Mouse (Mus musculus): Measurements from ENCODE around the gene Trhde.

GRCm38 (mm10) chr10:114799481-114799880, 2.6 kb downstream of the Trhde start:
- TF ChIP-seq MAFK (IDR thresholded peaks at IDR 0.05; ENCODE audit: borderline replicate concordance, low read depth, low read length), result no peak
- no peak for TF ChIP-seq CTCF (IDR thresholded peaks at IDR 0.05 in 2 of 3, conservative IDR thresholded peaks at IDR 0.05 in 1 of 3; ENCODE audit: control insufficient read depth in 1 of 3, insufficient read depth in 1 of 3, low read depth in 2 of 3, low read length in 3 of 3, poor library complexity in 1 of 3, severe bottlenecking in 1 of 3)
- no peak for TF ChIP-seq MAX (IDR thresholded peaks at IDR 0.05; ENCODE audit: low read length)
- TF ChIP-seq E2F4 (IDR thresholded peaks at IDR 0.05; ENCODE audit: borderline replicate concordance, low read depth, low read length), result no peak
- no peak for TF ChIP-seq SMC3 (IDR thresholded peaks at IDR 0.05; ENCODE audit: low read depth, low read length)
- TF ChIP-seq RCOR1 (IDR thresholded peaks at IDR 0.05; ENCODE audit: low read depth, low read length), result no peak
- no peak for TF ChIP-seq MYC (IDR thresholded peaks at IDR 0.05; ENCODE audit: low read depth, low read length)
- TF ChIP-seq USF2 (IDR thresholded peaks at IDR 0.05; ENCODE audit: borderline replicate concordance in 1 of 2, insufficient read depth in 1 of 2, low read depth in 1 of 2, low read length in 2 of 2), result no peak
- TF ChIP-seq ETS1 (IDR thresholded peaks at IDR 0.05; ENCODE audit: low read depth, low read length), result no peak
